Mouse (Mus musculus) liver, postnatal 0 days (tissue): ENCODE measurements around the gene Col23a1.

Source experiments
- CTCF ChIP-seq: sonication (generic); IDR thresholded peaks from 2 replicates; pipeline ENCODE4 v1.5.1; 2016; ENCODE audit warnings: antibody characterized with exemption, low read depth
- EP300 ChIP-seq: IDR thresholded peaks from 2 replicates; pipeline ENCODE4 v1.6.1; 2016; ENCODE audit warnings: antibody characterized with exemption, low read depth, mild to moderate bottlenecking

- TF ChIP-seq CTCF (no peak), EP300 (no peak)
Observed at GRCm38 (mm10) chr11:51597553-51597952, 307.8 kb downstream of the Col23a1 start.
